Mouse (Mus musculus): Measurements from ENCODE around the gene Nup37.

Gene Nup37

DNA sequence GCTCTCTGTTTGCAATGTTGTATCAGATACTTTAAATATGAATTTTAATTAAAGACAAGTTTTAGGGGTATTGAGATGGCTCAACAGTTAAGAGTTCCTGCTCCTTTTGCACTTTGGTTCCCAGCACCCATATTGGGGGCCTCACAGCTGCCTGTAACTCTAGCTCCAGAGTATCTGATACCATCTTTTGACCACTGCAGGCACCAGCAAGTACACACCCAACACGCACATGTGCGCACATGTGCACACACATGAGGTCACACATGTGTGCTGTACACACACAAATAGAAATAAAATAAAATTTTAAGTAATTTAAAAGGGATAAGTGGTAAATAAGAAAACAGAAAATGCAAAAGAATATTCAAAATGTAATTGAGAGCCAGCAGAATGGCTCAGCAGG, 81.2 kb downstream of the Nup37 start:
- no peak for DNase-seq (ENCODE audit: low spot score)

All from ovary, postnatal 10 days (tissue).